Mouse (Mus musculus) spleen, adult 2 months (tissue): ENCODE measurements around the gene Olfr1438-ps1.

Experiments used
- CTCF ChIP-seq: fragments of 200-500 bp; IDR thresholded peaks from 2 replicates; pipeline ENCODE4 v1.5.1; 2011; ENCODE audit warnings: mild to moderate bottlenecking, inconsistent platforms; ENCODE audit not compliant: insufficient read depth, insufficient read length, insufficient replicate concordance; ENCODE audit errors: extremely low read depth
- POLR2A ChIP-seq: fragments of 200-500 bp; IDR thresholded peaks from 2 replicates; pipeline ENCODE4 v1.6.1; 2011; ENCODE audit warnings: low read depth, low read length, inconsistent platforms

GRCm38 (mm10) chr19:12325001-12325400 is 10.7 kb downstream of the Olfr1438-ps1 start, which contains the start of gene Olfr1437:
- TF ChIP-seq CTCF (no peak), POLR2A (no peak)
